ENCODE assay signal across 8 mouse cellular contexts in genomic region chr8:84661458-84661871, GRCm38 (mm10). TPM values are rescaled to one million over a fixed set of nuclear protein-coding genes. Genes with fewer than 3 reads are reported as not detected.
DNase-seq lines count a peak whose midpoint lies in the region; ATAC-seq and TF ChIP-seq lines count a peak whose summit lies in the region.

No protein-coding gene starts in this region.

- peaks cover 3% of the 10 kb centered on the region; the same call in 1 of the 2 replicates for H3K27me3 ChIP-seq in hindbrain, embryonic 13.5 days
- H3K27me3 ChIP-seq in limb, embryonic 11.5 days (ENCODE audit: control insufficient read depth, insufficient read depth, low read length), result no peaks in the 10 kb centered on the region
- H3K27me3 ChIP-seq in midbrain, embryonic 11.5 days (ENCODE audit: control insufficient read depth, insufficient read depth, low read length), result no peaks in the 10 kb centered on the region
- H3K27me3 ChIP-seq in spleen, adult 2 months (ENCODE audit: control insufficient read depth, insufficient read depth, low read length), result no peaks in the 10 kb centered on the region

- no peaks in the 10 kb centered on the region for H3K9me3 ChIP-seq in hindbrain, embryonic 13.5 days
- no peaks in the 10 kb centered on the region for H3K9me3 ChIP-seq in limb, embryonic 11.5 days (ENCODE audit: control insufficient read depth, low read length)
- no peaks in the 10 kb centered on the region for H3K9me3 ChIP-seq in midbrain, embryonic 11.5 days (ENCODE audit: control insufficient read depth, low read length)

- peak overlapping the region; percentile 90 for H3K4me2 ChIP-seq in hindbrain, embryonic 13.5 days
- H3K4me2 ChIP-seq in limb, embryonic 11.5 days (ENCODE audit: low read depth, severe bottlenecking), result peak overlapping the region; percentile 68
- peak overlapping the region; percentile 99 for H3K4me2 ChIP-seq in midbrain, embryonic 11.5 days

- peak overlapping the region; percentile 69 for H3K4me3 ChIP-seq in hindbrain, embryonic 13.5 days
- peak overlapping the region; percentile 99 for H3K4me3 ChIP-seq in limb, embryonic 11.5 days (ENCODE audit: low read depth, low read length)
- peak overlapping the region; percentile 59 for H3K4me3 ChIP-seq in midbrain, embryonic 11.5 days (ENCODE audit: low read depth, low read length)
- H3K4me3 ChIP-seq in spleen, adult 2 months (ENCODE audit: extremely low read depth, insufficient read depth, insufficient read length), result peak overlapping the region; percentile 88

- peak; percentile 59 for TF ChIP-seq POLR2A in spleen, adult 2 months (IDR thresholded peaks at IDR 0.05; ENCODE audit: low read depth, low read length)

- no peaks in the 10 kb centered on the region for H3K36me3 ChIP-seq in hindbrain, embryonic 13.5 days
- H3K36me3 ChIP-seq in limb, embryonic 11.5 days (ENCODE audit: control insufficient read depth, insufficient read depth, low read length), result no peaks in the 10 kb centered on the region
- H3K36me3 ChIP-seq in midbrain, embryonic 11.5 days (ENCODE audit: control insufficient read depth, insufficient read depth, low read length), result no peaks in the 10 kb centered on the region
- no peaks in the 10 kb centered on the region for H3K36me3 ChIP-seq in spleen, adult 2 months (ENCODE audit: control insufficient read depth, insufficient read depth, low read length)

- TF ChIP-seq CTCF in spleen, adult 2 months (IDR thresholded peaks at IDR 0.05; ENCODE audit: extremely low read depth, insufficient read depth, insufficient read length, insufficient replicate concordance), result no peak

- peak; percentile 44 to 57 for DNase-seq in frontal cortex, postnatal 36 days (ENCODE audit: low spot score in 2 of 2)
- DNase-seq in cerebellum, adult 9-10 months, result peak; percentile 76
- peak; percentile 40 for DNase-seq in forelimb bud, embryonic 11.5 days (ENCODE audit: low read depth, low spot score)
- peak; percentile 75 for DNase-seq in limb, embryonic 11.5 days (ENCODE audit: low spot score)
- DNase-seq in midbrain, embryonic 11.5 days (ENCODE audit: low spot score, missing footprints), result peak; percentile 95
- DNase-seq in spleen, adult 2 months (ENCODE audit: low read depth in 1 of 2, low spot score in 2 of 2), result peak; percentile 78 to 91

- WGBS in hindbrain, embryonic 13.5 days, result under 1% methylated on average over 24 of the region's 24 CpGs
- under 1% methylated on average over 24 of the region's 24 CpGs for WGBS in limb, embryonic 11.5 days
- under 1% methylated on average over 24 of the region's 24 CpGs for WGBS in midbrain, embryonic 11.5 days
- WGBS in spleen, adult 2 months, result under 1% methylated on average over 24 of the region's 24 CpGs

- peak overlapping the region; percentile 83 for H3K9ac ChIP-seq in hindbrain, embryonic 13.5 days
- H3K9ac ChIP-seq in limb, embryonic 11.5 days (ENCODE audit: low read length), result peak overlapping the region; percentile 98
- peak overlapping the region; percentile 88 for H3K9ac ChIP-seq in midbrain, embryonic 11.5 days (ENCODE audit: low read length)

- peak overlapping the region; percentile 88 for H3K27ac ChIP-seq in hindbrain, embryonic 13.5 days
- H3K27ac ChIP-seq in limb, embryonic 11.5 days (replicated peaks; ENCODE audit: low read depth, low read length), result peak overlapping the region; percentile 90
- H3K27ac ChIP-seq in midbrain, embryonic 11.5 days (ENCODE audit: low read depth, low read length), result peak overlapping the region; percentile 81
- peak overlapping the region; percentile 98 for H3K27ac ChIP-seq in spleen, adult 2 months (ENCODE audit: insufficient read depth, low read length)

- H3K4me1 ChIP-seq in hindbrain, embryonic 13.5 days (replicated peaks), result peaks cover 59% of the 10 kb centered on the region
- H3K4me1 ChIP-seq in limb, embryonic 11.5 days (ENCODE audit: control insufficient read depth, insufficient read depth, low read length), result peaks cover 30% of the 10 kb centered on the region
- peaks cover 45% of the 10 kb centered on the region for H3K4me1 ChIP-seq in midbrain, embryonic 11.5 days (ENCODE audit: control insufficient read depth, insufficient read depth, low read length)
- peaks cover 10% of the 10 kb centered on the region; the same call in 1 of the 2 replicates for H3K4me1 ChIP-seq in spleen, adult 2 months (ENCODE audit: control insufficient read depth, insufficient read depth, insufficient read length)

- no peak for ATAC-seq in frontal cortex, adult (ENCODE audit: low TSS enrichment)
- ATAC-seq in hindbrain, embryonic 13.5 days (ENCODE audit: low FRiP score), result no peak
- ATAC-seq in limb, embryonic 11.5 days (ENCODE audit: insufficient number of reproducible peaks, low FRiP score, low TSS enrichment, low read depth), result no peak
- ATAC-seq in midbrain, embryonic 11.5 days (ENCODE audit: low FRiP score), result no peak

RNA-seq across cellular contexts. Expression of gene Ier2, which starts 1.2 kb away (rescaled TPM):
- polyA plus RNA-seq in hindbrain, embryonic 13.5 days (2015; fragmentation: Nextera tagmentation; extraction: Ambion mirVana), result 26.1 and 32.2 TPM in 2 replicates
- polyA plus RNA-seq in limb, embryonic 11.5 days (2014; fragmentation: Nextera tagmentation; extraction: Ambion mirVana), result 149 and 156 TPM in 2 replicates
- polyA plus RNA-seq in midbrain, embryonic 11.5 days (2014; fragmentation: Nextera tagmentation; extraction: Ambion mirVana), result 49.9 and 52.9 TPM in 2 replicates
- 23.0 and 27.4 TPM in 2 replicates for polyA plus RNA-seq in spleen, adult 2 months (2012; rRNA removed)

RNA-seq across cellular contexts. Expression of gene Trmt1, which starts 24.6 kb away (rescaled TPM):
- 51.9 and 60.3 TPM in 2 replicates for polyA plus RNA-seq in hindbrain, embryonic 13.5 days (2015; fragmentation: Nextera tagmentation; extraction: Ambion mirVana)
- 65.7 and 65.9 TPM in 2 replicates for polyA plus RNA-seq in limb, embryonic 11.5 days (2014; fragmentation: Nextera tagmentation; extraction: Ambion mirVana)
- polyA plus RNA-seq in midbrain, embryonic 11.5 days (2014; fragmentation: Nextera tagmentation; extraction: Ambion mirVana), result 39.9 and 45.6 TPM in 2 replicates
- polyA plus RNA-seq in spleen, adult 2 months (2012; rRNA removed), result 98.1 and 155 TPM in 2 replicates

RNA-seq across cellular contexts. Expression of gene Nacc1, which starts 26.2 kb away (rescaled TPM):
- 13.7 and 14.4 TPM in 2 replicates for polyA plus RNA-seq in hindbrain, embryonic 13.5 days (2015; fragmentation: Nextera tagmentation; extraction: Ambion mirVana)
- polyA plus RNA-seq in limb, embryonic 11.5 days (2014; fragmentation: Nextera tagmentation; extraction: Ambion mirVana), result 26.4 and 26.7 TPM in 2 replicates
- polyA plus RNA-seq in midbrain, embryonic 11.5 days (2014; fragmentation: Nextera tagmentation; extraction: Ambion mirVana), result 18.6 and 21.4 TPM in 2 replicates
- polyA plus RNA-seq in spleen, adult 2 months (2012; rRNA removed), result 66.0 and 78.5 TPM in 2 replicates

RNA-seq across cellular contexts. Expression of gene Lyl1, which starts 39.8 kb away (rescaled TPM):
- polyA plus RNA-seq in hindbrain, embryonic 13.5 days (2015; fragmentation: Nextera tagmentation; extraction: Ambion mirVana), result 3.9 and 4.2 TPM in 2 replicates
- polyA plus RNA-seq in limb, embryonic 11.5 days (2014; fragmentation: Nextera tagmentation; extraction: Ambion mirVana), result 3.9 and 4.8 TPM in 2 replicates
- polyA plus RNA-seq in midbrain, embryonic 11.5 days (2014; fragmentation: Nextera tagmentation; extraction: Ambion mirVana), result 5.1 and 6.5 TPM in 2 replicates
- polyA plus RNA-seq in spleen, adult 2 months (2012; rRNA removed), result 90.0 and 115 TPM in 2 replicates

Comparison
In these comparisons a context has a peak if more than half of its experiments do, and no peak if none do; other contexts are left out.
1. DNase-seq: peak in every context shown above with its lines; median percentile 95 in midbrain, embryonic 11.5 days; 84 in spleen, adult 2 months; 76 in cerebellum, adult 9-10 months; 75 in limb, embryonic 11.5 days; 50 in frontal cortex, postnatal 36 days; 40 in forelimb bud, embryonic 11.5 days.